Mouse (Mus musculus) lung, adult 2 months (tissue): ENCODE data around the gene Mt1. TPM values are rescaled to one million over a fixed set of nuclear protein-coding genes. Genes with fewer than 3 reads are reported as not detected.
"Not testable (repeated sequence)": the region's sequence is repeated elsewhere in the genome, so short reads cannot be mapped to it uniquely, and the experiment has no call there.

Experiments
- DNase-seq: peaks from one replicate; pipeline ENCODE4 v3.0.0; 2022
- H3K4me1 ChIP-seq: fragments of 200-500 bp; 2 replicates; pipeline ENCODE4 v1.6.1; 2011; ENCODE audit warnings: low read length; ENCODE audit not compliant: control insufficient read depth, insufficient read depth
- H3K4me3 ChIP-seq: fragments of 200-500 bp; replicated peaks from 2 replicates; pipeline ENCODE3; 2011; ENCODE audit warnings: low read depth, mild to moderate bottlenecking, control low read depth, low read length; ENCODE audit errors: extremely low read depth
- CTCF ChIP-seq: fragments of 200-500 bp; IDR thresholded peaks from 2 replicates; pipeline ENCODE4 v1.5.1; 2011; ENCODE audit warnings: mild to moderate bottlenecking, low read length, control low read depth; ENCODE audit not compliant: insufficient read depth
- POLR2A ChIP-seq: fragments of 200-500 bp; IDR thresholded peaks from 2 replicates; pipeline ENCODE4 v1.6.1; 2011; ENCODE audit warnings: low read depth, mild to moderate bottlenecking, control low read depth, low read length, borderline replicate concordance; ENCODE audit errors: extremely low read depth
- WGBS: fragments of 180-500 bp; shearing (Covaris S2); methylation state at CpG from one replicate; pipeline ENCODE4 v1.1.7; 2018; 5-methylcytosine and 5-hydroxymethylcytosine counted together
- polyA plus RNA-seq: library from polyadenylated mRNA; depleted of rRNA; stranded (reverse); fragments of >200 nt; gene quantifications from 2 replicates; pipeline ENCODE4 v1.2.3, GENCODE M21; 2012

Mt1 gene
- polyA plus RNA-seq, 1 experiment = 417 TPM

DNA sequence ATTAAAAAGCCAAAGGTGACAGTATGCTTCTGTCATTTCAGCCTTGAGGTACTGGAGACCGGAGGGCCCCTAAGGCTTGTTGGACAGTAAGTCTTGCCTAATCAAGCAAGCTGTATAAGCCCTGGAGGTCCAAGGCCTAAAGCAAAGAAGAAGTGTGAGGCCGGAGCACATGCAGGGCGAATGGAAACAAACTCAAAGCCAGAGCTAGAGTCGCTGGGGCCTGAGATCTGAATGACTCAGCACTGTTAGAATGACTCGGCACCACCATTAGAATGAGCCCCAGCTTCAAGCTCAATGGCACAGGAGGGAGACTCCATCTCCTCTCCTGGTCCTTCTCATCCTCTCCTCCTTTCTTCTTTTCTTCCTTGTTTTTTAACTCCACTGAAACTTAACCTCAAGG lies 28.0 kb upstream of the Mt1 start:
- 63% methylated on average over 5 of the region's 5 CpGs for WGBS

DNA sequence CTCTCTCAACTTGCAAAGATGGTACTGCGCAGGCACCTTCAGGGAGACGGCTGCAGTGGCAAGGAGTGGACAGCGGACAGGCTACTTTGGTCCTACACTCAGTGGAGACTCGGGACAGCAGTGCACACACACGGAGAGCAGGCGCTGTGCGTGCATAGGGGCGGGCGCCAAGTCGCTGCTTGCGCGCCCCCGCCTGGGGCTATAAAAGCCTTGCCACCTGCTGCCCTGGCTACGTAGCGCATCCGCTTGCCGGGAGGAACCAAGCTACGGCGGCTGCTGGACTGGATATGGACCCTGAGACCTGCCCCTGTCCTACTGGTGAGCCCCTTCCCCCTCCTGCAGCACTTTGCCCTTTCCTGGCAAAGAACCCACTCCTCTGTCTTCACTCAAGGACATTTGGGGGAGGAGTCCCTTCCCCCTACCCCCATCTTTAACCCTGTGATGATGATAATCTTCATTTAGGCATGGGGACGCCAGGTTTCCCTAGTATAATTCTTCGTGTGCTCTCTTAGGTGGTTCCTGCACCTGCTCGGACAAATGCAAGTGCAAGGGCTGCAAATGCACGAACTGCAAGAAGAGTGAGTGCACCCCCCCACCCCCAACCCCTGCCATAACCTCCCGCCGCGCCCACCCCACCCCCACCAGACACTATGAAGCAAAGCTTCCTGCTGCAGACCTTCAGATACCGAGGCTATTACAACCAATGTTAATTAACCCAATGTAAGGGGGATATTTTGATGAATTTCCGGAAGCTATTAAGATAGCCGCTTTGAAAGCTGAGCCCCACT lies 26.2 kb upstream of the Mt1 start, which contains the start of gene Mt3:
TSS of gene Mt3 (plus strand) at position 95 of the 788 bp plus-strand sequence.
- no peak for DNase-seq
- H3K4me3 ChIP-seq = no peak within 1 kb of the TSS
- TF ChIP-seq POLR2A (no peak), CTCF (no peak)
- 4% methylated on average over 29 of the region's 29 CpGs for WGBS
- H3K4me1 ChIP-seq = no peaks in the 10 kb centered on the region; the same call in 1 of the 2 replicates

More for the DNA sequence above, 28.0 kb upstream of the Mt1 start:
- TF ChIP-seq CTCF (no peak), POLR2A (no peak)
- H3K4me1 ChIP-seq = no peaks in the 10 kb centered on the region; the same call in 1 of the 2 replicates
- H3K4me3 ChIP-seq = no peak overlapping the region
- no peak for DNase-seq

DNA sequence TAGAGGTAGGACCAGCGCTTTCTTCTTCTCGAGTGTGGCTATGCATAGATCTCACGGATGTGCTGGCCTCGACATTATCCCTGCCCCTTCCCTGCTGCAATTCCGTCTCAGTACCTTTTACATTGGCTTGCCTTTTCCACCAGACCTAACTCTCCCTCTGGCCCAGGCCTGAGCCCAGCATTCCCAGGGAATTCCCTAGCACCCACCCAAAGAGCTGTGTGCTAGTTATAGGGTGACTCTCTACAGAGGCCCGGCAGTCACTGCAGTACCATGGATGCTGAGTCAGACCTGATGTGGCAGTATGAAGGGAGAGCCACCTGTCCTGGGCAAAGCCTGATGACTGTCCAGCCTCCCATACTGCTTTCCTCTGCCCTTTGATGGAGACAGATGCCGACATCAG lies 25.4 kb upstream of the Mt1 start:
- no peak for DNase-seq
- 41% methylated on average over 7 of the region's 7 CpGs for WGBS
- Histone ChIP-seq H3K4me1 (no peaks in the 10 kb centered on the region), H3K4me3 (no peak overlapping the region)
- TF ChIP-seq CTCF (no peak), POLR2A (no peak)

DNA sequence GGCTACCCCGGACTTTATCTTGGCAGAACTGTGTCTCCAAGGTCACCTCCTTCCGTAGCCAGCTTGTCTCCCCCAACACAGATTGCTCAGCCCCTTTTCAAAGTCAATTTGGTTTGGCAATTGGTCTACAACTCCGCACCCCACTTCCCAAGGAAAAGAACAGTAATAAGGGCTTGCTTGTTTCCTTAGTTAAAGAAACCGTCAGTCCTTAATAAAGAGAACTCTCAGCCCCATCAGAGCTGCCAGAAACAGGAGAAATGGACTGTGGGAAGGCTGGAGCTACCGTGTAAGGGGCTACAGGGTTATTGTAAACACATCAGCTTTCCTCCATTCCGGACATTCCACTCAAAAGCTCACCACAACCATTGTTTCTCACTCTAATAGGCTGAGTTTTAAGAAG lies 24.3 kb upstream of the Mt1 start:
- TF ChIP-seq POLR2A (no peak), CTCF (no peak)
- 43% methylated on average over 6 of the region's 6 CpGs for WGBS
- H3K4me1 ChIP-seq = no peaks in the 10 kb centered on the region
- no peak for DNase-seq
- no peak overlapping the region for H3K4me3 ChIP-seq

DNA sequence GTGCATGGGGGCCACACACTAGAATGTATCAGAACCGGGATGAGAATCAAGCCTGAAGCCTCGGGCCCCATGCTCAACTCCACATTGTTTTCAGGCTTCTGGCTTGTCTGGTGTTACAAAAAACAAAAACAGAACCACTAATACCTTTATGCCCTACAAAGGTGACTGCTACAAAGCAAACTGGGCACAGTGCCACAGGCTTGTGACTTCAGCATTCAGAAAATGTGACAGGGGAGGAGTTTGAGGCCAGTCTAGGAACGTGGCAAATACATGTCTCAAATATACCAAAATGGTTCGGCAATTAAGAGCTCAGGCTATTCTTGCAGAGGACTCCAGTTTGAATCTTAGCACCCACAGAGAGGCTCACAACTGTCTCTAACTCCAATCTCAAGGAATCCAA lies 22.8 kb upstream of the Mt1 start:
- WGBS = 48% methylated on average over 4 of the region's 4 CpGs
- H3K4me3 ChIP-seq = no peak overlapping the region
- no peaks in the 10 kb centered on the region for H3K4me1 ChIP-seq
- TF ChIP-seq POLR2A = no peak
- TF ChIP-seq CTCF = no peak
- no peak for DNase-seq

DNA sequence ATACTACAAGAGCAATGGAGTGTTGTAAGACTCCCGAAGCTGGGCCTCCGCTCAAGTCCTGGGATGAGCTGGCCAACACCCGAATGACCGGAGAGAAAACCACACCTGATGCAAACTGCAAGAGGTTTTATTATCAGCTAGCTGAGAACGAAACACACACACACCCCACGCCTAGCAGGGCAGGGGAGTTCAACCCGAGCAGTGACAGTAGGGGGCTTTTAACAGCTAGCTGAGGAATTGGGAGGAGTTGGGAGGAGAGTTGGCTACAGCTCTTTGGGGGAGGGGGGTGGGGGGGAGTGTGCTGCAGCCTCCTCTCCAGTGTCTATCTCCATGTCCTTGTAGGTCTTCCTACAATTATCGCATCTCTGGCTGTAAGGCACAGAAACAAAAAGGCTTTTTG lies 13.1 kb upstream of the Mt1 start:
- 73% methylated on average over 8 of the region's 8 CpGs for WGBS
- not testable (repeated sequence) for H3K4me1 ChIP-seq, DNase-seq, H3K4me3 ChIP-seq

DNA sequence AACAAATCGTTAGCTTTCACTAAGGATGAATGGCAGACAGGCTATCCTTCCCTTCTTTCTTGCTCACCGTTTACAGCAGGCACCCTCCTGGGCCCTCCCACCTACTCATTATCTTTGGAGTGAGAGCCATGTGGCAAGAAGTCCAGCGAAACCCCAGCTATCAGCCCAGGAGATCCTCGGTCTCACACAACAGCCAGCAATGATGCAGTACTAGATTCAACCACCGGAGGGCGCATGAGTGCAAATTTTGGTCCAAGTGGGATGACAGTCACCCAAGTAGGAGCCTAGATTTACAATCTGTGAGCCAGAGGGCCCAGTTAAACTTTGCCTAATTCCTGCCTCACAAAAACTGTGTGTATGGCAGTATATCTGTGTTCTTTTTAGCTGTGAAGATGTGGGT lies 11.6 kb upstream of the Mt1 start:
- no peak overlapping the region for H3K4me3 ChIP-seq
- TF ChIP-seq POLR2A = no peak
- TF ChIP-seq CTCF = peak; percentile 89
- DNase-seq = peak; percentile 95
- H3K4me1 ChIP-seq = peaks cover 8% of the 10 kb centered on the region
- whole genome bisulfite sequencing = 5% methylated on average over 6 of the region's 6 CpGs

DNA sequence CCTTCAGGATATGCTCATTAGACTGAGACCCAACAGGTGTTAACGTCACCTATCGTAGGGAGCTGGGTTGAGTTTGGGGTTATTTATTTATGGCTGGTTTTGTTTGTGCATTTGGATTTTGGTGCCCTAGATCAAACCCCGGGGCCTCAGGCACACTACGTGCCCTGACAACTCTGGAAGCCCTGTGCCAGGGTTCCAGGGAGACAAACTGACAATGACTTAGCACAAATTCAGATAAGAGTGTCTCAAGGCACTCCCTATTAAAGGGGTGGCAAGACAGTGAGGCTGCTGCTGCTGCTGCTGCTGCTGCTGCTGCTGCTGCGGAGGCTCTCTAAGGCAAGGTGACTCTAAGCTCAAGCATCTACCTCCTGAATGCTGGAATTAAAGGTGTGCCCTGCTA lies 9.3 kb upstream of the Mt1 start:
- peaks cover 12% of the 10 kb centered on the region for H3K4me1 ChIP-seq
- DNase-seq = no peak
- WGBS = 95% methylated on average over 5 of the region's 5 CpGs
- TF ChIP-seq POLR2A = no peak
- no peak for TF ChIP-seq CTCF
- no peak overlapping the region for H3K4me3 ChIP-seq

DNA sequence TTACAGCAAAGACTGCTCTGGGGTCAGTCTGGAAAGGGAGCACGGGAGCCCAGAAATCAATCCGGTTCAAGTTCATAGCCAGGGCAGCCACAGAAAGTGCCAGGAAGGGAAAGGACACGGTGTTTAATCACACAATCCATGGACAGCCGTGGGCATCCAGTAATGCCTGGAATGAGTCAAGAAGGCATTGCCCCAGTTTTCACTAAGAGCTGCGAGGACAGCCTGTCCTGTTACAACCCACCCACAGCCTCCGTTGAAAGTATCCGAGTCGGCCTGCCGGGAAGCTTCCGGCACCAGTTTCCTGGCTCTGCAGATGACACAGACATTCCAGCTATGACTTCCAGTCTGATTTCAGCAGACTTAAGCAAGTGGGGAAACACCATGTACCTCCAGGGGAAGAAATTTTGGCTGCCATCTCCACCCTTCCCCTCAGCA lies 7.5 kb upstream of the Mt1 start:
- Histone ChIP-seq H3K4me3 (peak overlapping the region; percentile 2), H3K4me1 (peaks cover 12% of the 10 kb centered on the region)
- WGBS = 20% methylated on average over 10 of the region's 10 CpGs
- DNase-seq = no peak
- no peak for TF ChIP-seq CTCF

DNA sequence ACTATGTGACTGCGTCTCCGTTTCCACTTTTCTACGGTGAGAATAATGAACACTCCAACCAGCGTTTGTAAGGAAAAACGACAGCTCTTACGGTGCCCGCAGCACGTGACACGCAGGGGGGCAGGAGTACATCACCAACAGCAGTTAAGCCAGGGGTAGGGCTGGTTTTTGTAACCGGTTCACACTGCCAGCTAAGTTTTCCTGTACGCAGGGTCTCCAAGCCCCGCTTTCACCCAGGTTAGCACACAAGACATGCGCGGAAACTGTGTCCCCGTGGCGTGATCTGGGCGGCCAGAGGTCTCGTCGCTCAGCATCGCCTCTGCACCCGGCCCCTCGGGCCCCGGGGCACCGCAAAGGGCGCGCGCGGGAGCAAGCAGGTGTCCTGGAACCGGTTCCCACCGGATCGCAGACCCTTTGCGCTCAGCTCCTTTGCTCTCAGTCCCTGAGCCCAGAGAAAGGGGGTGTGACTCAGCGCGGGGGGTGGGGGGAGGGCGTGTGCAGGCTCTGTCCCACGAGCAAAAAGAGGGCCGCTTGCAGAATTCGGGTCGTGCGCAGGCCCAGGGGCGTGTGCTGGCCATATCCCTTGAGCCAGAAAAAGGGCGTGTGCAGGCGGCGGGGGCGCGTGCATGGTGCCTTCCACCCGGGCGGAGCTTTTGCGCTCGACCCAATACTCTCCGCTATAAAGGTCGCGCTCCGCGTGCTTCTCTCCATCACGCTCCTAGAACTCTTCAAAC lies 6.6 kb upstream of the Mt1 start, which contains the start of gene Mt2:
TSS of gene Mt2 (plus strand) at position 590 of the 734 bp plus-strand sequence.
- Histone ChIP-seq H3K4me1 (peaks cover 12% of the 10 kb centered on the region), H3K4me3 (peak within 1 kb of the TSS; percentile 46)
- no peak for TF ChIP-seq POLR2A
- no peak for TF ChIP-seq CTCF
- WGBS = under 1% methylated on average over 56 of the region's 56 CpGs
- peak; percentile 29 for DNase-seq
